Mouse (Mus musculus) kidney, embryonic 15.5 days (tissue): ENCODE data around the gene Rasa1. TPM values are rescaled to one million over a fixed set of nuclear protein-coding genes. Genes with fewer than 3 reads are reported as not detected.

ENCODE experiments used
- ATAC-seq: fragments of 200-750 bp; cut with Nextera tagmentation; replicated peaks from 2 replicates; pipeline ENCODE4 v1.8.0; 2017; ENCODE audit warnings: moderate TSS enrichment; ENCODE audit not compliant: low FRiP score
- H3K27ac ChIP-seq: fragments of 300-500 bp; sonication (generic); 2 replicates; pipeline ENCODE4 v1.5.1; 2015; ENCODE audit warnings: mild to moderate bottlenecking, inconsistent platforms
- H3K27me3 ChIP-seq: fragments of 300-500 bp; sonication (generic); 2 replicates; pipeline ENCODE4 v1.6.1; 2015; ENCODE audit warnings: inconsistent platforms
- H3K36me3 ChIP-seq: fragments of 300-500 bp; sonication (generic); 2 replicates; pipeline ENCODE4 v1.6.1; 2015; ENCODE audit warnings: inconsistent platforms
- H3K4me1 ChIP-seq: fragments of 300-500 bp; sonication (generic); 2 replicates; pipeline ENCODE4 v1.6.1; 2015; ENCODE audit warnings: inconsistent platforms
- H3K4me2 ChIP-seq: fragments of 300-500 bp; sonication (generic); 2 replicates; pipeline ENCODE4 v1.6.1; 2015; ENCODE audit warnings: moderate library complexity, mild to moderate bottlenecking, inconsistent platforms
- H3K4me3 ChIP-seq: fragments of 300-500 bp; sonication (generic); replicated peaks from 2 replicates; pipeline ENCODE4 v1.5.1; 2015; ENCODE audit warnings: mild to moderate bottlenecking, inconsistent platforms
- H3K9ac ChIP-seq: fragments of 300-500 bp; sonication (generic); 2 replicates; pipeline ENCODE4 v1.6.1; 2015; ENCODE audit warnings: mild to moderate bottlenecking, inconsistent platforms
- H3K9me3 ChIP-seq: fragments of 300-500 bp; sonication (generic); replicated peaks from 2 replicates; pipeline ENCODE4 v1.6.1; 2016; ENCODE audit warnings: inconsistent platforms
- WGBS: fragments of 180-500 bp; shearing (Covaris S2); methylation state at CpG from one replicate; pipeline ENCODE4 v1.1.7; 2015; ENCODE audit warnings: mixed read lengths; 5-methylcytosine and 5-hydroxymethylcytosine counted together
- polyA plus RNA-seq: library from polyadenylated mRNA; unstranded; fragments of >200 nt; fragmentation: Nextera tagmentation; extraction: Ambion mirVana; gene quantifications from 2 replicates; pipeline ENCODE4 v1.2.1, GENCODE M21; 2015

Rasa1 gene
- polyA plus RNA-seq, 1 experiment from 2014 or later, result 46.6 TPM

DNA sequence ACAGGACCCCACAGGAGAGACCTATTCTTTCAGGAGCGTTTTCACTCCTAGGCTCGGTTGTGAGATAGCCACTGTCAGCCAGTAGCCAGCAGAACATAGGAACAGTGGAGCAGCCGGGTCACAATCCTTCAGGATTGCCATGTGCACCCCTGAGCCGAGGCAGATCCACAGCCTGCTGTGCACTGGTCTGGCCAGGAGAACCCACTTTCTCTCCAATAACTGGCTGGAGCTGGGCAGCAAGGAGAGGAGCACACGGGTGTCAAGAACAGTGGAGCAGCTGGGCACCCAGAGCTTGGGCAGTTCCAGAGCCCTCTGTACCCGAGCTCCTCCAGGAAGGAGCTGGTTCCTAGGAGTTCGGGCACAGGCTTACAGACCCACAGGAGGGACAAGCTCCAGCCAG lies 50.2 kb downstream of the Rasa1 start:
- Histone ChIP-seq H3K27ac (no peak overlapping the region), H3K36me3 (peaks cover 22% of the 10 kb centered on the region), H3K9me3 (no peaks in the 10 kb centered on the region), H3K4me3 (no peak overlapping the region), H3K9ac (no peak overlapping the region), H3K4me2 (no peak overlapping the region), H3K4me1 (no peaks in the 10 kb centered on the region), H3K27me3 (no peaks in the 10 kb centered on the region)
- ATAC-seq, result no peak
- WGBS, result 85% methylated on average over 7 of the region's 7 CpGs

DNA sequence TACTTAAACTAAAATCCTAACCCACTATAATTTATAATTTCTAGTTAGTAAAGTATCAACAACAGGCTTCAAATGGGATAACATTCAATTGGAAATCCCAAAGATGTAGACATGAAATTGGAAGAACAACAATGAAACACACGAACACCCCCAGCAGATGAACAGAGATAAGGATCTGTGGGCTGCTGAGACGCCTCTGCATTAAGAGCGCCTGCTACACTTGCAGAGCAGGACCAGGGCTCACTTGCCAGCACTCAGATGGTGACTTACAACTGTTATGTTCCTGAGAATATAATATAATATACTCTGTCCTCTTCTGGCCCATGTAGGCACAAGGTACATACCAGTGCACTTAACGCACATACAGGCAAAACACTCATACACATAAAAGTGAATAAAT lies 70.3 kb downstream of the Rasa1 start:
- H3K36me3 ChIP-seq, result peaks cover 36% of the 10 kb centered on the region
- no peak for ATAC-seq
- 83% methylated on average over 4 of the region's 4 CpGs for WGBS

DNA sequence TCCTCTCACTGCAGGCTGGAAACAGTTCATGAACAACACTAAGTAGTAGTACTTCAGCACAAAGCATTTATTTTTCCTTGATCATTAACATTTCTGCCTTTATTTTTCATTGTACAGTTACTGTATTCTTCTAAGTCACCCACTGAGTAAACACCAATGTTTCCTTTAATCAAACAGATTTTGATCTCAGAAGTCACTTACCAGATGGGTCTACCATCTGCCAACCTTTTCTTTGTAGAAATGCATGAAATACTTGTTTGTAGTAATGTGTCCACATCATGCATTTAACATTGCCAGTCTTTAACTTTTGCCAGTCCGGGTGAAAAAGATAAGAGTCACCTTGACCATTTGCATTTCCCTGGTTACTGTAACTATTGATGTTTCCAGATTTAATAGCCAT lies 78.6 kb downstream of the Rasa1 start:
- Histone ChIP-seq H3K9ac (no peak overlapping the region), H3K27ac (no peak overlapping the region), H3K36me3 (peaks cover 34% of the 10 kb centered on the region), H3K4me3 (no peak overlapping the region), H3K4me1 (no peaks in the 10 kb centered on the region), H3K9me3 (no peaks in the 10 kb centered on the region), H3K4me2 (no peak overlapping the region), H3K27me3 (no peaks in the 10 kb centered on the region)
- whole genome bisulfite sequencing, result 87% methylated on average over 1 of the region's 1 CpGs
- no peak for ATAC-seq

More for the DNA sequence above, 70.3 kb downstream of the Rasa1 start:
- Histone ChIP-seq H3K9me3 (no peaks in the 10 kb centered on the region), H3K27ac (no peak overlapping the region), H3K4me1 (no peaks in the 10 kb centered on the region), H3K27me3 (no peaks in the 10 kb centered on the region), H3K9ac (no peak overlapping the region), H3K4me3 (no peak overlapping the region), H3K4me2 (no peak overlapping the region)

DNA sequence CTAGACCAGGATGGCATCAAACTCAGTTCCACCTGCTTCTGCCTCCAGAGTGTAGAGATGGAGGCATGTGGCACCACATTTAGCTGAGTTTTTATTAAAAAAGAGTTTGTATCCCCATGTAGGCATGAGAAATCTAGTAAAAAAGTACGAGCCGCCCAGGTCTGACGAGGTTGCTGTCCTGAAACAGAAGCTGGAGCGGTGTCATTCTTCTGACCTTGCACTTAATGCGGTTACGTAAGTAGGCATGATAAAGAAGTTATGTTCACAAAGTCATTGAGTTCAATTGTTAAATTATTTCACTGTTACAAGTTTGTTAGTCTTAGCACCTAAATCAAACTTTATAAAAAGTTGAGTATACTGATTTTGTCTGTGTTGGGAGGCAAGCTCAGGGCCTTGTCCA lies 80.3 kb downstream of the Rasa1 start:
- Histone ChIP-seq H3K4me1 (no peaks in the 10 kb centered on the region), H3K4me2 (no peak overlapping the region), H3K4me3 (no peak overlapping the region), H3K9ac (no peak overlapping the region), H3K36me3 (peaks cover 43% of the 10 kb centered on the region), H3K27ac (no peak overlapping the region), H3K27me3 (no peaks in the 10 kb centered on the region), H3K9me3 (no peaks in the 10 kb centered on the region)
- WGBS, result 96% methylated on average over 6 of the region's 6 CpGs
- ATAC-seq, result no peak

DNA sequence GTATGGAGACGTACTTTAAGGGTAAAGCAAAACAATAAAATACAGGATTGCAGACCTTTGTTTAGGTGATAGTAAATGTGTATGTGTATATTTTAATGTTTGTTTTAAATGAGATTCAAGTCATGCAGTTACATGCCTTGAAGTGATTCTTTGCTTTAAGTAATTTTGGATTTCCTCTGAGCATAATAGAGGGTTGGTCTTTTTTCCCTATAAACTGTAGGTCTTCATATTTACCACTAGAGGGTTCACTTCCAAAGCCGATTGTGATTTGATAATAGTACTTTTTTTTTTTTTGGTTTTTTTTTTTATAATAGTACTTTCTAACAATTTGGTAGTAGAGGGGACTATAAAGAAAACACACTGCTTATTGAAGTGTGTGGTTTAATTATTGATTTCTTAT lies 81.4 kb downstream of the Rasa1 start:
- Histone ChIP-seq H3K36me3 (peaks cover 45% of the 10 kb centered on the region), H3K27ac (no peak overlapping the region), H3K27me3 (no peaks in the 10 kb centered on the region), H3K9ac (no peak overlapping the region), H3K4me2 (no peak overlapping the region), H3K4me1 (no peaks in the 10 kb centered on the region), H3K9me3 (no peaks in the 10 kb centered on the region), H3K4me3 (no peak overlapping the region)
- WGBS, result 69% methylated on average over 2 of the region's 2 CpGs
- no peak for ATAC-seq

DNA sequence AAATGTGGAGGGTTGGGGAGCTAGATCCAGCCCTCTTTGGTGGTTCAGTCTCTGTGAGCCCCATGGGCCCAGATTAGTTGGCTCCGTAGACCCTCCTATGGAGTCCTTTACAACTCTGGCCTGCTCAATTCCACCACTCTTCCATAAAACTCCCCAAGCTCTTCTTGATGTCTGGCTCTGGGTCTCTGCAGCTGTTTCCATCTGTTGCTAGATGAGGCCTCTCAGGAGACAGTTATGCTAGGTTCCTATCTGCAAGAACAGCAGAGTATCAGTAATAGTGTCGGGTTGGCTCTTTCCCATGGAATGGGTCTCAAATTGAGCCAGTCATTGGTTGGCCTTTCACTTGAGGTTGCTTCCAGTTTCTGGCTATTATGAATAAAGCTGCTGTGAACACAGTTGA lies 97.7 kb downstream of the Rasa1 start:
- H3K4me2 ChIP-seq, result no peak overlapping the region
- H3K27ac ChIP-seq, result no peak overlapping the region
- ATAC-seq, result no peak
- H3K4me1 ChIP-seq, result peaks cover 7% of the 10 kb centered on the region; the same call in 1 of the 2 replicates
- no peaks in the 10 kb centered on the region for H3K27me3 ChIP-seq
- H3K36me3 ChIP-seq, result peaks cover 27% of the 10 kb centered on the region
- no peak overlapping the region for H3K4me3 ChIP-seq
- H3K9ac ChIP-seq, result no peak overlapping the region
- 97% methylated on average over 2 of the region's 2 CpGs for WGBS
- no peaks in the 10 kb centered on the region for H3K9me3 ChIP-seq

DNA sequence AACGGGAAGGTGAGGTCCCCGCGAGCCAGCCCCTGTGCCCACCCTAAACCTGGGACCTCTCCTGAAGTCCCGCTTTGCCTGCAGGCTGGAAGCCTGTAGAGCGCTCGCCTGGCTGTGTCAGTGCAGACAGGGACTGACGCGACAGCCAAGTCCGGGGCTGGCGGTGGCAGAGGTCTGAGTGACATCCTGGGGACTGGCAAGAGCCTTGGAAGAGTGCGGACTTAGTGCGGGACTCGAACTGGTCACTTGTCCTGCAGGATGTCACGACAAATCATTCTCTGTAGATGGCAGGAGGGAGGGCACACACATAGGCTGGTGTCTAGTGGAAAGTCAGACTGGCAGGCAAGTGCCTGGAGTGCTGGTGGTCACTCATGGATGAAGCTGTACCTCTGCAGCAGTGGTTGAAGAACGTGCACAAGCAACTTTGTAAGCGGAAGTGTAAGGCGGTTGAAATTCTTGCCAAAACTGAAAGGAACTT lies 99.2 kb downstream of the Rasa1 start:
- Histone ChIP-seq H3K27ac (peak overlapping the region; percentile 79), H3K4me3 (peak overlapping the region; percentile 79), H3K4me2 (peak overlapping the region; percentile 67), H3K27me3 (no peaks in the 10 kb centered on the region), H3K9ac (peak overlapping the region; percentile 83), H3K9me3 (no peaks in the 10 kb centered on the region), H3K36me3 (peaks cover 27% of the 10 kb centered on the region), H3K4me1 (peaks cover 7% of the 10 kb centered on the region; the same call in 1 of the 2 replicates)
- peak; percentile 85 for ATAC-seq
- under 1% methylated on average over 17 of the region's 17 CpGs for WGBS

DNA sequence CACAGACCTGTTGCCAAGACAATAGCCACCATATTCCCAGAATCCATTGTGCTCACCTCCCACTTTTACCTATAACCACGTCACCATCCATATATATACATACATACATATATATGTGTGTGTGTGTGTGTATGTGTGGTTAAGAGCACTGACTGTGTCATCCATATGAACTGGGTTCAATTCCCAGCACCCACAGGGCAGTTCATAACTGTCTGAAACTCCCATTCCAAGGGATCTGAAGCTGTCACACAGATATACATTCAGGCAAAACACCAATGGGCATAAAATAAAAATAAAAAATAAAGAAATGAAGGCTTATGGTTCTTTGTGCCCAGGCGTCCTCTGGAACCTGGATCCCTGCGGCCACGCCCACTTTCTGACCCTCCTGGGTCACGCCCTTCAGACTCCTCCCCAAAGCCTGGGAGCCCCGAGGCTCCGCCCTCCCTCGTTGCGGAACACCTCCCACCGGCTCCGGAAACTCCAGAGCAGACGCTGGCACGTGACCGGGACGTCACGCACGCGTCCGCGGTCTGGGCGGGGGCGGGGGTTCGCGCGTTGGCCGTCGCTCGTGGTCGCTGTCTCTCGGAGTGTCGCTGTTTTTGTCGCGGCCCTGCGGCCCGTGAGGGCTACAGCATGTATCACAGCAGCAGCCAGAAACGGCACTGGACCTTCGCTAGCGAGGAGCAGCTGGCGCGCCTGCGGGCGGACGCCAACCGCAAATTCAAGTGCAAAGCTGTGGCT lies 99.9 kb downstream of the Rasa1 start, which contains the start of gene Ccnh:
Ccnh (plus strand) TSS at position 506 of the 741 bp plus-strand sequence.
- H3K27ac ChIP-seq, result peak within 1 kb of the TSS; percentile 79
- peak; percentile 97 for ATAC-seq
- H3K4me2 ChIP-seq, result peak within 1 kb of the TSS; percentile 67
- WGBS, result 2% methylated on average over 44 of the region's 44 CpGs
- no peaks in the 10 kb centered on the region for H3K9me3 ChIP-seq
- H3K36me3 ChIP-seq, result peaks cover 27% of the 10 kb centered on the region
- peak within 1 kb of the TSS; percentile 79 for H3K4me3 ChIP-seq
- peaks cover 7% of the 10 kb centered on the region; the same call in 1 of the 2 replicates for H3K4me1 ChIP-seq
- H3K9ac ChIP-seq, result peak within 1 kb of the TSS; percentile 83
- H3K27me3 ChIP-seq, result no peaks in the 10 kb centered on the region

Other genes starting within 250 kb of the Rasa1 start
- 85.0 and 87.0 TPM in 2 replicates for gene Ccnh, start 99.7 kb downstream of the Rasa1 start, polyA plus RNA-seq